Mouse (Mus musculus): ENCODE data around the gene Ep400.

DNA sequence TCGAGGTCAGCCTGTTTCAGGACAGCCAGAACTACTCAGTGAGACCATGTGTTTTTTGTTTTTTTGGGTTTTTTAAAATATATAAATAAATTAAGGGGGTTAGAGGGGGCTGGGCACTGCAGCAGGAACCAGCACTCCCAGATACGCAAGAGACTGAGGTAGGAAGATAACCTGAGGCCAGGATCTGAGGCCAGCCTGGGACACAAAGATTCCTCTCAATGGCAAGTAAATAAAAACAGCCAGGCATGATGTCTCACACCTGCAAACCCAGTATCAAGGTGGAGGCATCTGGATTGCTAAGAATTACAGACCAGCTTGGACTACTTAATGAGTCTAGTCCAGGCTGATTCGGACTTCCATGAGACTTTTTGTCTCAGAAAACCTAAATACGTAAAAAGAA, 1.2 kb downstream of the Ep400 start:
- TF ChIP-seq POLR2A (IDR thresholded peaks at IDR 0.05; ENCODE audit: low read depth, low read length) (no peak), CTCF (IDR thresholded peaks at IDR 0.05; ENCODE audit: borderline replicate concordance, insufficient read depth, low read length) (no peak)

All from embryonic fibroblast, embryonic 13.5 days (primary cell).